Mouse (Mus musculus): ENCODE measurements around the gene Akr1b3. TPM values are rescaled to one million over a fixed set of nuclear protein-coding genes. Genes with fewer than 3 reads are reported as not detected.

Akr1b3 gene
- polyA plus RNA-seq, 1 experiment from 2014 or later, result 131 TPM

- ATAC-seq (replicated peaks; ENCODE audit: low FRiP score) (no peak), DNase-seq (ENCODE audit: low spot score) (no peak)
- no peak overlapping the region for H3K4me2 ChIP-seq
- no peaks in the 10 kb centered on the region for H3K27me3 ChIP-seq (replicated peaks; ENCODE audit: control insufficient read depth, insufficient read depth, low read length)
- 79% methylated on average over 8 of the region's 8 CpGs for WGBS
- H3K36me3 ChIP-seq (ENCODE audit: control insufficient read depth, insufficient read depth, low read length), result no peaks in the 10 kb centered on the region
- no peak overlapping the region for H3K4me3 ChIP-seq (ENCODE audit: low read depth, low read length)
- no peaks in the 10 kb centered on the region for H3K9me3 ChIP-seq (ENCODE audit: control insufficient read depth, low read length)
- H3K4me1 ChIP-seq (replicated peaks; ENCODE audit: control insufficient read depth, insufficient read depth, low read length), result no peaks in the 10 kb centered on the region
- H3K27ac ChIP-seq (ENCODE audit: low read depth, low read length), result no peak overlapping the region
- H3K9ac ChIP-seq (ENCODE audit: low read depth, low read length), result no peak overlapping the region
These were observed 26.6 kb downstream of the Akr1b3 start for GRCm38 (mm10) chr6:34290681-34291080.

- Histone ChIP-seq H3K4me3 (ENCODE audit: low read depth, low read length) (no peak overlapping the region), H3K27ac (ENCODE audit: low read depth, low read length) (no peak overlapping the region), H3K9ac (ENCODE audit: low read depth, low read length) (no peak overlapping the region), H3K27me3 (replicated peaks; ENCODE audit: control insufficient read depth, insufficient read depth, low read length) (no peaks in the 10 kb centered on the region), H3K4me2 (no peak overlapping the region), H3K9me3 (ENCODE audit: control insufficient read depth, low read length) (no peaks in the 10 kb centered on the region), H3K36me3 (ENCODE audit: control insufficient read depth, insufficient read depth, low read length) (no peaks in the 10 kb centered on the region), H3K4me1 (replicated peaks; ENCODE audit: control insufficient read depth, insufficient read depth, low read length) (no peaks in the 10 kb centered on the region)
- 87% methylated on average over 17 of the region's 17 CpGs for WGBS
- ATAC-seq (replicated peaks; ENCODE audit: low FRiP score) (no peak), DNase-seq (ENCODE audit: low spot score) (no peak)
These were observed 27.2 kb downstream of the Akr1b3 start for GRCm38 (mm10) chr6:34290091-34290490.

GRCm38 (mm10) chr6:34288098-34288497 lies 29.2 kb downstream of the Akr1b3 start:
- H3K27ac ChIP-seq (ENCODE audit: low read depth, low read length), result no peak overlapping the region
- H3K4me1 ChIP-seq (replicated peaks; ENCODE audit: control insufficient read depth, insufficient read depth, low read length), result no peaks in the 10 kb centered on the region
- H3K27me3 ChIP-seq (replicated peaks; ENCODE audit: control insufficient read depth, insufficient read depth, low read length), result no peaks in the 10 kb centered on the region
- H3K9me3 ChIP-seq (ENCODE audit: control insufficient read depth, low read length), result no peaks in the 10 kb centered on the region
- no peak overlapping the region for H3K4me3 ChIP-seq (ENCODE audit: low read depth, low read length)
- 83% methylated on average over 10 of the region's 10 CpGs for WGBS
- H3K36me3 ChIP-seq (ENCODE audit: control insufficient read depth, insufficient read depth, low read length), result no peaks in the 10 kb centered on the region
- ATAC-seq (replicated peaks; ENCODE audit: low FRiP score) (no peak), DNase-seq (ENCODE audit: low spot score) (no peak)
- H3K9ac ChIP-seq (ENCODE audit: low read depth, low read length), result no peak overlapping the region
- no peak overlapping the region for H3K4me2 ChIP-seq

GRCm38 (mm10) chr6:34286841-34287240 lies 30.4 kb downstream of the Akr1b3 start:
- no peaks in the 10 kb centered on the region for H3K4me1 ChIP-seq (replicated peaks; ENCODE audit: control insufficient read depth, insufficient read depth, low read length)
- WGBS, result 69% methylated on average over 3 of the region's 3 CpGs
- no peaks in the 10 kb centered on the region for H3K9me3 ChIP-seq (ENCODE audit: control insufficient read depth, low read length)
- DNase-seq (ENCODE audit: low spot score) (no peak), ATAC-seq (replicated peaks; ENCODE audit: low FRiP score) (no peak)
- no peak overlapping the region for H3K4me2 ChIP-seq
- no peak overlapping the region for H3K27ac ChIP-seq (ENCODE audit: low read depth, low read length)
- H3K36me3 ChIP-seq (ENCODE audit: control insufficient read depth, insufficient read depth, low read length), result no peaks in the 10 kb centered on the region
- H3K9ac ChIP-seq (ENCODE audit: low read depth, low read length), result no peak overlapping the region
- H3K27me3 ChIP-seq (replicated peaks; ENCODE audit: control insufficient read depth, insufficient read depth, low read length), result no peaks in the 10 kb centered on the region
- H3K4me3 ChIP-seq (ENCODE audit: low read depth, low read length), result no peak overlapping the region

GRCm38 (mm10) chr6:34278385-34278784 lies 38.9 kb downstream of the Akr1b3 start:
- H3K27ac ChIP-seq (ENCODE audit: low read depth, low read length), result no peak overlapping the region
- H3K9me3 ChIP-seq (ENCODE audit: control insufficient read depth, low read length), result no peaks in the 10 kb centered on the region
- no peak for ATAC-seq (replicated peaks; ENCODE audit: low FRiP score)
- no peak overlapping the region for H3K9ac ChIP-seq (ENCODE audit: low read depth, low read length)
- 76% methylated on average over 5 of the region's 5 CpGs for WGBS
- H3K4me1 ChIP-seq (replicated peaks; ENCODE audit: control insufficient read depth, insufficient read depth, low read length), result no peaks in the 10 kb centered on the region
- H3K36me3 ChIP-seq (ENCODE audit: control insufficient read depth, insufficient read depth, low read length), result no peaks in the 10 kb centered on the region
- DNase-seq (ENCODE audit: low spot score), result no peak
- H3K4me2 ChIP-seq, result no peak overlapping the region
- no peaks in the 10 kb centered on the region for H3K27me3 ChIP-seq (replicated peaks; ENCODE audit: control insufficient read depth, insufficient read depth, low read length)
- no peak overlapping the region for H3K4me3 ChIP-seq (ENCODE audit: low read depth, low read length)

- DNase-seq (ENCODE audit: low spot score) (no peak), ATAC-seq (replicated peaks; ENCODE audit: low FRiP score) (no peak)
- Histone ChIP-seq H3K27ac (ENCODE audit: low read depth, low read length) (no peak overlapping the region), H3K4me3 (ENCODE audit: low read depth, low read length) (no peak overlapping the region), H3K9me3 (ENCODE audit: control insufficient read depth, low read length) (no peaks in the 10 kb centered on the region), H3K9ac (ENCODE audit: low read depth, low read length) (no peak overlapping the region), H3K27me3 (replicated peaks; ENCODE audit: control insufficient read depth, insufficient read depth, low read length) (no peaks in the 10 kb centered on the region), H3K4me2 (no peak overlapping the region), H3K4me1 (replicated peaks; ENCODE audit: control insufficient read depth, insufficient read depth, low read length) (no peaks in the 10 kb centered on the region), H3K36me3 (ENCODE audit: control insufficient read depth, insufficient read depth, low read length) (no peaks in the 10 kb centered on the region)
- 24% methylated on average over 9 of the region's 9 CpGs for WGBS
These were observed 39.6 kb downstream of the Akr1b3 start for GRCm38 (mm10) chr6:34277665-34278064.

GRCm38 (mm10) chr6:34274346-34274745 lies 42.9 kb downstream of the Akr1b3 start:
- WGBS, result 87% methylated on average over 2 of the region's 2 CpGs
- H3K36me3 ChIP-seq (ENCODE audit: control insufficient read depth, insufficient read depth, low read length), result no peaks in the 10 kb centered on the region
- H3K4me3 ChIP-seq (ENCODE audit: low read depth, low read length), result no peak overlapping the region
- ATAC-seq (replicated peaks; ENCODE audit: low FRiP score), result no peak
- H3K9me3 ChIP-seq (ENCODE audit: control insufficient read depth, low read length), result no peaks in the 10 kb centered on the region
- H3K27ac ChIP-seq (ENCODE audit: low read depth, low read length), result no peak overlapping the region
- H3K4me2 ChIP-seq, result no peak overlapping the region
- no peaks in the 10 kb centered on the region for H3K27me3 ChIP-seq (replicated peaks; ENCODE audit: control insufficient read depth, insufficient read depth, low read length)
- H3K4me1 ChIP-seq (replicated peaks; ENCODE audit: control insufficient read depth, insufficient read depth, low read length), result no peaks in the 10 kb centered on the region
- DNase-seq (ENCODE audit: low spot score), result no peak
- no peak overlapping the region for H3K9ac ChIP-seq (ENCODE audit: low read depth, low read length)

GRCm38 (mm10) chr6:34273073-34273472 lies 44.2 kb downstream of the Akr1b3 start:
- DNase-seq (ENCODE audit: low spot score) (no peak), ATAC-seq (replicated peaks; ENCODE audit: low FRiP score) (no peak)
- no peak overlapping the region for H3K27ac ChIP-seq (ENCODE audit: low read depth, low read length)
- H3K27me3 ChIP-seq (replicated peaks; ENCODE audit: control insufficient read depth, insufficient read depth, low read length), result no peaks in the 10 kb centered on the region
- H3K4me3 ChIP-seq (ENCODE audit: low read depth, low read length), result no peak overlapping the region
- no peaks in the 10 kb centered on the region for H3K36me3 ChIP-seq (ENCODE audit: control insufficient read depth, insufficient read depth, low read length)
- no peak overlapping the region for H3K9ac ChIP-seq (ENCODE audit: low read depth, low read length)
- WGBS, result 31% methylated on average over 2 of the region's 2 CpGs
- no peaks in the 10 kb centered on the region for H3K9me3 ChIP-seq (ENCODE audit: control insufficient read depth, low read length)
- no peaks in the 10 kb centered on the region for H3K4me1 ChIP-seq (replicated peaks; ENCODE audit: control insufficient read depth, insufficient read depth, low read length)
- H3K4me2 ChIP-seq, result no peak overlapping the region

GRCm38 (mm10) chr6:34272462-34272861 lies 44.8 kb downstream of the Akr1b3 start:
- Histone ChIP-seq H3K27ac (ENCODE audit: low read depth, low read length) (no peak overlapping the region), H3K27me3 (replicated peaks; ENCODE audit: control insufficient read depth, insufficient read depth, low read length) (no peaks in the 10 kb centered on the region), H3K4me1 (replicated peaks; ENCODE audit: control insufficient read depth, insufficient read depth, low read length) (no peaks in the 10 kb centered on the region), H3K4me3 (ENCODE audit: low read depth, low read length) (no peak overlapping the region), H3K36me3 (ENCODE audit: control insufficient read depth, insufficient read depth, low read length) (no peaks in the 10 kb centered on the region), H3K4me2 (no peak overlapping the region), H3K9ac (ENCODE audit: low read depth, low read length) (no peak overlapping the region), H3K9me3 (ENCODE audit: control insufficient read depth, low read length) (no peaks in the 10 kb centered on the region)
- no peak for ATAC-seq (replicated peaks; ENCODE audit: low FRiP score)
- 73% methylated on average over 5 of the region's 5 CpGs for WGBS
- no peak for DNase-seq (ENCODE audit: low spot score)
